Mouse (Mus musculus): Measurements from ENCODE around the gene Ccdc28b. TPM values are rescaled to one million over a fixed set of nuclear protein-coding genes. Genes with fewer than 3 reads are reported as not detected.

Gene Ccdc28b
- polyA plus RNA-seq, 1 experiment from 2014 or later: 16.6 TPM

DNA sequence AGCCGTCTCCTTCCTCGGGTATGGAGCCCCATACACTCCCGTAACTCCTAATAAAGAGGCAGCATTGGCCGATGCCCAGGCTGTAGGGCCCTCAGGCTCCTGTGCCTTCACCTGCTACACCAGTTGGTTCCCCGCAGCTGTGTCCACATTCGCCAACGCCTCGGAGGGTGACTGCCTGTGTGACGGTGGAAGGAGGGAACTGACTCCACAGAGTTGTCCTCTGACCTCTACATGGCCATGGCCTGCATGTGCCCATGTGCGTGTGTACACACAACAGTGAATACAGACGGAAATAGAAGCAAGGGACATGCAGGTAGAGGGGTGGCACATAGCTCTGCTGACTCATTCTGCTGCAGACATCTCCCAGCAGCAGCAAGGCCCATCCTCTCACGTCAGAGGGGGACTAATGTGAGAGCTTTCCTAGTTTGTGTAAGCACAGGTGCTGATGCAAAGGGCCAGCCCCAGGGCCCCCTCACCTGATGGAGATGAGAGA, 14.6 kb downstream of the Ccdc28b start:
- Histone ChIP-seq H3K9me3 (replicated peaks) (no peaks in the 10 kb centered on the region), H3K4me1 (peaks cover 15% of the 10 kb centered on the region), H3K9ac (no peak overlapping the region), H3K4me2 (no peak overlapping the region), H3K36me3 (peaks cover 60% of the 10 kb centered on the region), H3K27me3 (replicated peaks) (no peaks in the 10 kb centered on the region), H3K27ac (peak overlapping the region; percentile 2), H3K4me3 (no peak overlapping the region)
- 71% methylated on average over 12 of the region's 12 CpGs for WGBS (ENCODE audit: insufficient replicate concordance)
- ATAC-seq: no peak; the same call in 1 of the 2 replicates

DNA sequence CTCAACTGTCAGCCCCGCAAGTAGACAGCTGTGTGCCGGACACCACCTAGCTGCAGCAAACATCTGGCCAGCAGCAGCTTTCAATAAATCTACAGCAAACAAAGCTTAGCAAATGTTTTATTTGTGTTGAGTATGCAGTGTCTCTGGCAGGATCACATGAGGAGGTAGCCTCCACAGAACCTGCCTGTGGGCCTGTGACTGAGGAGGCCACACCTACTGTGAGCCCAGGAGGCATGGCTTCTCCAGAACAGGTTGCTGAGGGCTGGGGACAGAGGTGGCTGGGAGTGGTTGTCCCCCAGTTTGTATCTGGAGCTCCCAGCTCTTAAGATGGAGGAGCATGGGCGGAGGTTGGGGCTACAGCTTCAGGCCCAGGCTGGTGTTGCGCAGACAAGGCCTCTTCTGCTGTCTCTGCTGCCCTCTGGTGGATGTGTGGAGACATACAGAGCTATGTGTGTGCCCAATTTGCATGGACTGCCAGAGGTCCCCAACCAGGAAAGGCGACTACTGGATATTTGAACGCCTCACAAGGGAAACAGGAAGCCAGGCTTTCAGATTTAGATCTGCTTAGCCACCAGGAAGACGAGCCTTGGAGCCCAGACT, 15.2 kb downstream of the Ccdc28b start:
- H3K4me3 ChIP-seq: no peak overlapping the region
- ATAC-seq: peak; percentile 89
- peak overlapping the region; percentile 80 for H3K27ac ChIP-seq
- H3K4me2 ChIP-seq: peak overlapping the region; percentile 14
- H3K36me3 ChIP-seq: peaks cover 61% of the 10 kb centered on the region
- H3K4me1 ChIP-seq: peaks cover 16% of the 10 kb centered on the region
- no peaks in the 10 kb centered on the region for H3K9me3 ChIP-seq (replicated peaks)
- H3K9ac ChIP-seq: 0 out of 2 replicates have a peak overlapping the region, but pooled peaks have one; percentile 15
- H3K27me3 ChIP-seq (replicated peaks): no peaks in the 10 kb centered on the region
- WGBS (ENCODE audit: insufficient replicate concordance): 37% methylated on average over 7 of the region's 7 CpGs

DNA sequence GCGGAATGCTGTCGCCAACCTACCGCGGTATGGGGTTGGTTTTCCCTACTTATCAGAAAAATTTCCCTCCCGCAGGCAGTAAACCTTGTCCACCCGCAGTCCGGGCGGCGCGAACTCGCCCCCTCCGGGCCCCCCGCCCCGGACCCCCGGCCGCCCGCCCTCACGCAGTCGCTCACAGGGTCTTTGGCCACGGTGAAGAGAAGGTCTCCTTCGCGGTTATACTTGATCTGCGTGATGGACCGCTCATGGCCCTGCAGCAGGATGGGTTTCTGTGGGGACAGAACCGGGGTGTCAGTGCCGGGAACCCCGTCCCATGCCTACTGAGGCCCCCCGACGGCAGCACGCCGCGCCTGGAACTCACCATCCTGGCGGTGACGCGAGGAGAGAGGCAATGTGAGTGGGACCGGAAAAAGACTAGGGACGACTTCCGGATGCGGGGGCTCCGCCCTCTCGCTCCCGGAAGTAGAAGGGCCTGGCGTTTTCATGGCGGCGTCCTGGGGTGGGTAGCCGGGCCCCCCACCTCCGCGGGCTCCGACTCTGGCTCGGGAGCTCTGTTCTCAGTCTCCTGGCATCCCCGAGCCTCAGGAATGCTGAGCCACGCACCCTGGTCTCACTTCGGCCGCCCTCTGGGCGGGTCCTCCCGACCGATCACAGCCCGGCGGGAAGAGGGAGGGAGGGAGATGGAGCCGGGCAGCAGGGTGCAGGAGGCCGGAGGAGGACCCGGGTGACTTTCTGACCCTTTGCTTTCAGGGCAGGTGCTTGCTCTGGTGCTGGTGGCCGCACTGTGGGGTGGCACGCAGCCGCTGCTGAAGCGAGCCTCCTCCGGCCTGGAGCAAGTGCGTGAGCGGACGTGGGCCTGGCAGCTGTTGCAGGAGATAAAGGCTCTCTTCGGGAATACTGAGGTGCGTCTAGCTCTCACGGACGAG, 23.3 kb downstream of the Ccdc28b start, which contains the start of the genes Eif3i and Tmem234:
TSS of gene Eif3i (minus strand) at position 416 of the 926 bp plus-strand sequence.
TSS of gene Tmem234 (plus strand) at position 436 of the 926 bp plus-strand sequence.
- WGBS (ENCODE audit: insufficient replicate concordance): 1% methylated on average over 74 of the region's 74 CpGs
- Histone ChIP-seq H3K36me3 (peaks cover 77% of the 10 kb centered on the region), H3K4me3 (peak within 1 kb of the TSS; percentile 96), H3K4me1 (peaks cover 40% of the 10 kb centered on the region), H3K9ac (peak within 1 kb of the TSS; percentile 96), H3K4me2 (peak within 1 kb of the TSS; percentile 94), H3K27me3 (replicated peaks) (no peaks in the 10 kb centered on the region), H3K27ac (peak within 1 kb of the TSS; percentile 90), H3K9me3 (replicated peaks) (no peaks in the 10 kb centered on the region)
- ATAC-seq: peak; percentile 90

- Histone ChIP-seq H3K27me3 (replicated peaks) (no peaks in the 10 kb centered on the region), H3K9me3 (replicated peaks) (no peaks in the 10 kb centered on the region), H3K27ac (peak overlapping the region; percentile 84), H3K36me3 (peaks cover 39% of the 10 kb centered on the region), H3K4me2 (peak overlapping the region; percentile 39), H3K9ac (peak overlapping the region; percentile 37), H3K4me3 (no peak overlapping the region), H3K4me1 (peaks cover 50% of the 10 kb centered on the region)
- peak; percentile 72 for ATAC-seq
- WGBS (ENCODE audit: insufficient replicate concordance): 49% methylated on average over 4 of the region's 4 CpGs
Measured at GRCm38 (mm10) chr4:129588865-129589264, 34.9 kb downstream of the Ccdc28b start.

GRCm38 (mm10) chr4:129586943-129587342, 36.8 kb downstream of the Ccdc28b start:
- Histone ChIP-seq H3K9ac (no peak overlapping the region), H3K9me3 (replicated peaks) (no peaks in the 10 kb centered on the region), H3K27me3 (replicated peaks) (no peaks in the 10 kb centered on the region), H3K27ac (peak overlapping the region; percentile 68), H3K4me1 (peaks cover 50% of the 10 kb centered on the region), H3K36me3 (peaks cover 20% of the 10 kb centered on the region), H3K4me2 (no peak overlapping the region), H3K4me3 (no peak overlapping the region)
- no peak for ATAC-seq
- WGBS (ENCODE audit: insufficient replicate concordance): 64% methylated on average over 1 of the region's 1 CpGs

- H3K4me1 ChIP-seq: peaks cover 50% of the 10 kb centered on the region
- 39% methylated on average over 9 of the region's 9 CpGs for WGBS (ENCODE audit: insufficient replicate concordance)
- peak overlapping the region; percentile 56 for H3K4me3 ChIP-seq
Measured at GRCm38 (mm10) chr4:129585773-129586172, 38.0 kb downstream of the Ccdc28b start.

GRCm38 (mm10) chr4:129584884-129585608, 38.7 kb downstream of the Ccdc28b start:
- Histone ChIP-seq H3K27me3 (replicated peaks) (no peaks in the 10 kb centered on the region), H3K9ac (peak overlapping the region; percentile 72), H3K4me2 (peak overlapping the region; percentile 86), H3K9me3 (replicated peaks) (no peaks in the 10 kb centered on the region), H3K4me3 (peak overlapping the region; percentile 56), H3K27ac (peak overlapping the region; percentile 86), H3K4me1 (peaks cover 51% of the 10 kb centered on the region), H3K36me3 (peaks cover 1% of the 10 kb centered on the region; the same call in 1 of the 2 replicates)
- ATAC-seq: peak; percentile 75
- 2% methylated on average over 36 of the region's 36 CpGs for WGBS (ENCODE audit: insufficient replicate concordance)

More at GRCm38 (mm10) chr4:129585773-129586172, 38.0 kb downstream of the Ccdc28b start:
- H3K27ac ChIP-seq: peak overlapping the region; percentile 86
- no peaks in the 10 kb centered on the region for H3K9me3 ChIP-seq (replicated peaks)
- H3K36me3 ChIP-seq: peaks cover 9% of the 10 kb centered on the region
- ATAC-seq: peak; percentile 74
- peak overlapping the region; percentile 72 for H3K9ac ChIP-seq
- H3K4me2 ChIP-seq: peak overlapping the region; percentile 86
- H3K27me3 ChIP-seq (replicated peaks): no peaks in the 10 kb centered on the region

- no peaks in the 10 kb centered on the region for H3K36me3 ChIP-seq
- H3K4me2 ChIP-seq: peak overlapping the region; percentile 86
- 48% methylated on average over 1 of the region's 1 CpGs for WGBS (ENCODE audit: insufficient replicate concordance)
- ATAC-seq: no peak
- H3K9me3 ChIP-seq (replicated peaks): no peaks in the 10 kb centered on the region
- peak overlapping the region; percentile 72 for H3K9ac ChIP-seq
- H3K4me1 ChIP-seq: peaks cover 48% of the 10 kb centered on the region
- H3K4me3 ChIP-seq: peak overlapping the region; percentile 56
- peak overlapping the region; percentile 86 for H3K27ac ChIP-seq
- no peaks in the 10 kb centered on the region for H3K27me3 ChIP-seq (replicated peaks)
Measured at GRCm38 (mm10) chr4:129584370-129584769, 39.4 kb downstream of the Ccdc28b start.

- Histone ChIP-seq H3K4me2 (no peak overlapping the region), H3K4me3 (no peak overlapping the region), H3K27ac (no peak overlapping the region), H3K4me1 (peaks cover 28% of the 10 kb centered on the region), H3K9ac (no peak overlapping the region), H3K36me3 (no peaks in the 10 kb centered on the region), H3K9me3 (replicated peaks) (no peaks in the 10 kb centered on the region), H3K27me3 (replicated peaks) (peaks cover 16% of the 10 kb centered on the region)
- 82% methylated on average over 1 of the region's 1 CpGs for WGBS (ENCODE audit: insufficient replicate concordance)
- no peak for ATAC-seq
Measured at GRCm38 (mm10) chr4:129582251-129582650, 41.5 kb downstream of the Ccdc28b start.

- Histone ChIP-seq H3K27ac (no peak overlapping the region; the same call in 1 of the 2 replicates), H3K9me3 (replicated peaks) (no peaks in the 10 kb centered on the region), H3K9ac (no peak overlapping the region), H3K4me1 (peaks cover 28% of the 10 kb centered on the region), H3K36me3 (no peaks in the 10 kb centered on the region), H3K4me3 (no peak overlapping the region), H3K27me3 (replicated peaks) (peaks cover 28% of the 10 kb centered on the region), H3K4me2 (no peak overlapping the region)
- 54% methylated on average over 7 of the region's 7 CpGs for WGBS (ENCODE audit: insufficient replicate concordance)
- no peak for ATAC-seq
Measured at GRCm38 (mm10) chr4:129580347-129580746, 43.4 kb downstream of the Ccdc28b start.

DNA sequence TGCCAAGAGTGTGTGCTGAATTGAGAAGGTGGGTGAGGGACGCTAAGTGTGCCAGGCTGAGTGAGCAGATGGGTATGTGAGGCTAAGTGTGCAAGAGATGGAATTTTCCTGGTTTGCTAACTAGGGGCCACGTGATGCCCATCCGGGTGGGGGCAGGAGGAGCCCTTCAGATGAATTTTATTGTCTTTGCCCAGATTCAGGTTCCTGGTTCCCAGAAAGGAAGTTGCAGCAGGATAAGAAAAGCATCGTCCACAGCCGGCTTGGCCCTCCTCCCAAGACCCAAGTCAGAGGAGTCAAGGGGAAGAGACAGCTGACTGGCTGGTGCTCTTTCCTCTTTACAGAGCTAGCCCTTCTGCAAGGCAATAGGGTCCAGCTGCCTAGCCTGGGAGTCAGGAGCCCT, 45.3 kb downstream of the Ccdc28b start, which contains the start of gene Fam167b:
TSS of gene Fam167b (minus strand) at position 84 of the 400 bp plus-strand sequence.
- 49% methylated on average over 5 of the region's 5 CpGs for WGBS (ENCODE audit: insufficient replicate concordance)

More for the DNA sequence above, 45.3 kb downstream of the Ccdc28b start, which contains the start of gene Fam167b:
- peak within 1 kb of the TSS; percentile 5; the same call in 1 of the 2 replicates for H3K27ac ChIP-seq
- peak within 1 kb of the TSS; percentile 40 for H3K4me2 ChIP-seq
- peaks cover 30% of the 10 kb centered on the region for H3K27me3 ChIP-seq (replicated peaks)
- no peak for ATAC-seq
- no peak within 1 kb of the TSS for H3K9ac ChIP-seq
- no peaks in the 10 kb centered on the region for H3K36me3 ChIP-seq
- peaks cover 20% of the 10 kb centered on the region for H3K4me1 ChIP-seq
- H3K9me3 ChIP-seq (replicated peaks): no peaks in the 10 kb centered on the region
- H3K4me3 ChIP-seq: 0 out of 2 replicates have a peak within 1 kb of the TSS, but pooled peaks have one; percentile 5

Measured in liver, embryonic 12.5 days (tissue).